Mouse (Mus musculus): ENCODE data around the gene Bach1. TPM values are rescaled to one million over a fixed set of nuclear protein-coding genes. Genes with fewer than 3 reads are reported as not detected.

The Bach1 gene
- total RNA-seq, 4 experiments from 2014 or later = 19.3 to 30.9 (median 28.2) TPM

- DNase-seq (ENCODE audit: low spot score) = no peak
These were observed 39.3 kb downstream of the Bach1 start for GRCm38 (mm10) chr16:87737842-87738639.

- DNase-seq (ENCODE audit: low spot score) = no peak
These were observed 42.4 kb downstream of the Bach1 start for GRCm38 (mm10) chr16:87741034-87741715.

- no peak for DNase-seq (ENCODE audit: low spot score)
These were observed 44.9 kb downstream of the Bach1 start for GRCm38 (mm10) chr16:87743661-87744060.

- DNase-seq (ENCODE audit: low spot score) = no peak
These were observed 45.6 kb downstream of the Bach1 start for GRCm38 (mm10) chr16:87744338-87744737.

- no peak for DNase-seq (ENCODE audit: low spot score)
These were observed 46.6 kb downstream of the Bach1 start for GRCm38 (mm10) chr16:87745192-87745945.

- peak; percentile 75 for DNase-seq (ENCODE audit: low spot score)
These were observed 48.0 kb downstream of the Bach1 start for GRCm38 (mm10) chr16:87746728-87747127.

GRCm38 (mm10) chr16:87751243-87751642 is 52.5 kb downstream of the Bach1 start:
- no peak for DNase-seq (ENCODE audit: low spot score)

GRCm38 (mm10) chr16:87752482-87752881 is 53.7 kb downstream of the Bach1 start:
- DNase-seq (ENCODE audit: low spot score) = no peak

GRCm38 (mm10) chr16:87754858-87755257 is 56.1 kb downstream of the Bach1 start:
- peak; percentile 58 for DNase-seq (ENCODE audit: low spot score)

- DNase-seq (ENCODE audit: low spot score) = no peak
These were observed 57.2 kb downstream of the Bach1 start for GRCm38 (mm10) chr16:87755915-87756314.

- no peak for DNase-seq (ENCODE audit: low spot score)
These were observed 59.3 kb downstream of the Bach1 start for GRCm38 (mm10) chr16:87758016-87758415.

GRCm38 (mm10) chr16:87764668-87765109 is 65.9 kb downstream of the Bach1 start:
- no peak for DNase-seq (ENCODE audit: low spot score)

GRCm38 (mm10) chr16:87765984-87766383 is 67.2 kb downstream of the Bach1 start:
- DNase-seq (ENCODE audit: low spot score) = no peak

GRCm38 (mm10) chr16:87770576-87770975 is 71.8 kb downstream of the Bach1 start:
- no peak for DNase-seq (ENCODE audit: low spot score)

- no peak for DNase-seq (ENCODE audit: low spot score)
These were observed 73.2 kb downstream of the Bach1 start for GRCm38 (mm10) chr16:87771926-87772325.

GRCm38 (mm10) chr16:87774398-87774797 is 75.7 kb downstream of the Bach1 start:
- DNase-seq (ENCODE audit: low spot score) = no peak

- no peak for DNase-seq (ENCODE audit: low spot score)
These were observed 78.6 kb downstream of the Bach1 start for GRCm38 (mm10) chr16:87777373-87777772.

GRCm38 (mm10) chr16:87781637-87782036 is 82.9 kb downstream of the Bach1 start:
- no peak for DNase-seq (ENCODE audit: low spot score)

Data from heart, adult 8-10 months (tissue).